Mouse (Mus musculus) right cerebral cortex, postnatal 25 days (tissue): Measurements from ENCODE around the gene Khnyn.

Experiments
- DNase-seq: peaks from one replicate; pipeline ENCODE4 v3.0.0; 2022

Khnyn gene

GRCm38 (mm10) chr14:55922475-55923232 is 37.9 kb downstream of the Khnyn start:
- DNase-seq = no peak

GRCm38 (mm10) chr14:55926847-55927246 is 42.1 kb downstream of the Khnyn start:
- DNase-seq = no peak

DNA sequence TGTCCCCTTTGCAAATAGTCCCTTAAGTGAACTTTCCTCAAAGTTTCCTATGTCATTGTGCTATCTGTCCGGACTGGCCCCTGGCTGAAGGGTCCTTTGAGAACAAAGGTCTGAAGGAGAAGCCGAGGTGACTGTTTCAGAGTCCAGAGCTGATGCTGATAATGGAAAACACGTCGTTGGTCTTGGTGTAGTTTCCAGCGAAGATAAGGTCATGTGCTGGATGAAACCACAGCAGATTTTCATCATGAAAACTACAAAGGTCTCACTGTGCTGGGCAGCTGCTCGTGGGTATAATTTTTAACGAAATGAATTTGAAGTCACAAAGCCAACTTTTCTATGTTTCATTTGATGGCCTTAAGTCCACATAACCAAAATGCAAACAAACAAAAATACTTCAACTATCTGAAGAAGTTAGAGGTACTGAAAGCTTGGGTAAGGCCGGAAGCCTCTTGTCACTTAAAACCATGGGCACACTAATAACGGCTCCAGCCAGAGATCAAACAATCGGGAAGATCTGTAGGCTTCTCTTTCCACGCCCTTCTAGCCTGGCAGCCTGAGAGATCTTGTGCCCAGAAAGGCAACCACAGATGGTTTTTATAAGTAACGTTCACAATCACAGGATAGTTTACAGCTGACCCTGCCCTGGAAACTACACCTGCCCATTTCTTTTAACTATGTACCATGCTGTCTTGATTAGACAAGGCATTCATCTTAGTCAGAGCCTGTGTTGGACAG is 44.7 kb downstream of the Khnyn start:
- no peak for DNase-seq

DNA sequence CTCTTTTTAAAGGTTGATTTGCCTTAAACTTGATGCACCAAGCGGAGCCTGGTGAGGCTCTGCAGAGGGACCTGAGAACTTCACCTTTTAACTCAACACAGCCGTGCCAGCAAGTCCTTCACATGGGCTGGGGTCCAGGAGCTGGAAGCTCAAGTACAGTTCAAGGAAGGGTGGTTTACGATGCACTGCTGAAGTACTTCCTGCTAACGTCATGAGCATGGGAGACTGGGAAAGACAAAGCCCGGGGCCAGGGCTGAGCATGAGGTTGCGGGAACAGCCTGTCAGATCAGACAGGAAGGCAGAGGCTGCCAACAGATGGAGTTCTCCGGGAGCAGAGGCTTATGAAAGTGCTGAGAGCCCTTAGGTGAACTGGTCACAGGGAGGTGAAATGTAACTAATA is 48.8 kb downstream of the Khnyn start:
- DNase-seq = no peak

DNA sequence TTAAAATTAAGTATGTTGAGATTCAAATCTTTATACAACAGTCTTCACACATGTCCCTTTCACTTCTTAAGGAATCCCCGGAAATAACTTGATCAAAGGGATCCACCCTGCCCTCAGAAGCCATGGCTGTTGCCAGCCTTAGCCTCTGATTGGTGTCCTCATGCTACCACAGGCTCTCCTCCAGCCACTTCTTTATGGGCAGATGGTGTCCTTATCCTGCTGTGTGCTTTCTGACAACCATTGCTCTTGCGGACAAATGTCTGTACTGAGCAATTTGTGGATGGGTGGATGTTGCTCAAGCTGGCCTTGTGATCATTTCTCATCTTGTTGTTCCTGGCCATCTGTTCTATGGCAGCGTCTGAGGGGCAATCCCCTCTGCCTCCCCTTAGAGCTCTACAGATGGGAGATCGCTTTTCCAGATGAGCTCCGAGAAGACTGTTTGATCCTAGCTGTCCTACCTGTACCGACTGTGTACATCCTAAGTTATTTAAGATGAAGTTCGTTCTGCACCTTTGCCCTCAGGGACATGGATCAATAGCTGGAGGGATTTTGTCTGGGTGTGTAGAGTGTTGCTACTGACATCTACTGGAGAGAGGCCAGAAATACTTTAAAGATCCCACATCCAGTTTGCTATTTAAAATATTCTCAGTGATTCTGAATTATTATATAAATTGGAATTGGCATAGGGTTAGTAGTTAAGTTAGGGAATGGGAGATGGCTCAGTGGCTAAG is 55.5 kb downstream of the Khnyn start:
- DNase-seq = no peak

DNA sequence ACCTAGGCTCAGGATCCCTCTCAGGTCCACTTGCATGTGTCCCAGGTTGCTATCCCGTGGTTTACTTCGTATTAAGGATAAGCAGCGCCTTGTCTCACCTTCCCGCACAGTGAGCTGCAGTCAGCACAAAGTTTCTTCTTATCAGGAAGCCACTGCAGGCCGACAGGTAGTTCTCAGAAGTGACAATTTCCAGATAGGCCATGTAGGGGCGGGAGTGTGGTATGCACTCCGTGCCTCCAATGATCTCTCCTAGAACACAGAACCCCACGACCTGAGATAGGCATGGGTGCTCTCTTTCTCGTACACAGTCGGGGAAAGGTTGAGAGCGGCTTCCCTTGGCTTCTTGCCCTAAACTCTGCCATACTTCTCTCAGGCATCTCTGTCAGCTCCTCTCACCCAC is 58.9 kb downstream of the Khnyn start:
- no peak for DNase-seq

DNA sequence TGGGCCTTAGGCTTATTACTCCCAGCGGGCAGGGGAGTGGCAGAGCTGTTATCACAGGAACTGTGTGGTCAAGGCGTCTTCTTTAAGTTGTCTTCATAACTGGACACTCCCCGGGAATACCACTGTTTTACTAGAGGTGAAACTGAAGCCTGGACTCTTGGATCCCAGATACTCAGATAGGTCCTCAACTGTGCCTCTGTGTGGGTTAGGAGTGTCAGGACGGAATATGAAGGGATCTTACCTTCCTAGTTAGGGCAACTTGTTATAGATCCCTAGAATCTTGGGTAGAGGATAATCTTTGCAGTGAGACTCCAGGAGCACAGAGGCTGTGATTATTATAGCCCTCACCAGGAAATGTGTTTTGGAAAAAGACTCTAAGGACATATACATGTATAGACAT is 59.8 kb downstream of the Khnyn start, which contains the start of gene Cma1:
Gene Cma1 (minus strand): TSS at position 101 of the 400 bp plus-strand sequence.
- no peak for DNase-seq

DNA sequence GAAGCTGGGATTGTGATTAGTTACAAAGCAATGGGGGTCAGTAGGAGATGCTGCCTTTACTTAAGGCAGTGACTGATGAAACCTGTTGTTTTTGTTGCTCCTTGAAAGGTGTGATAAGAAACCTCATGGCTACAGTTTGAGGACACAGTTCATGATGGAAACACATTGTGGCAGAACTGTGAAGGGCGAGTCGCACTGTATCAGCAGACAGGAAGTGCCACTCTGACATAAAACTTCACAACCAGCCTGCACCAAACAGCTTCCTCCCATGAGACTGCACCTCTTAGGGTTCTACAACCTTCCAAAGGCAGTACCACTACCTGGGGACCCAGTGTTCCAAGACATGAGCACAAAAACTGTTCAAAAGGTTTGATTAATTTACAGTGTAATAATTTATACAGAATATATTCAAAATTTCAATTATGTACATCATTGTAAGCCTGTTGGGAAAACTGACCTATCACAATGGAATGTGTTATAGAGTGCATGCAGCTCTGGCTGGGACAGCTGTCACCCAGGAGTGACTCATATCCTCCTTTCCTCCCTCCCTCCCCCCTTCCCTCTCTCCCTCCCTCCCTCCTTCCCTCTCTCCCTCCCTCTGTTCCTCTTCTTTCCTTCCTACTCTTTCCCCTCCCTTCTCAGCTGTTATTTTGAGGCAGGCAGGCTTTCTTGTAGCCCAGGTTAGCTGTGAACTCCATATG is 61.7 kb downstream of the Khnyn start:
- no peak for DNase-seq
